Mouse (Mus musculus): ENCODE measurements at regions not wholly inside any gene's neighbourhood (a gene's known extent, or its start where the extent isn't known, plus 50 kb on each side); places are given as distances from the start of the nearest gene placed in this dataset.
"Not testable (repeated sequence)": the region's sequence is repeated elsewhere in the genome, so short reads cannot be mapped to it uniquely, and the experiment has no call there.

- DNase-seq (ENCODE audit: low read depth, low spot score), result no peak
Observed at GRCm38 (mm10) chr9:32940919-32941767, 305.1 kb downstream of the Ets1 start.

- DNase-seq (ENCODE audit: low read depth, low spot score), result no peak
Observed at GRCm38 (mm10) chr9:32941768-32942030, 305.7 kb downstream of the Ets1 start.

- no peak for DNase-seq (ENCODE audit: low read depth, low spot score)
Observed at GRCm38 (mm10) chr9:32947221-32947620, 311.2 kb downstream of the Ets1 start.

- DNase-seq (ENCODE audit: low read depth, low spot score), result no peak
Observed at GRCm38 (mm10) chr9:32949036-32949435, 313.0 kb downstream of the Ets1 start.

- DNase-seq (ENCODE audit: low read depth, low spot score), result no peak
Observed at GRCm38 (mm10) chr9:32958716-32959115, 322.7 kb downstream of the Ets1 start.

- not testable (repeated sequence) for DNase-seq (ENCODE audit: low read depth, low spot score)
Observed at GRCm38 (mm10) chr9:32959468-32959867, 323.4 kb downstream of the Ets1 start.

- DNase-seq (ENCODE audit: low read depth, low spot score), result no peak
Observed at GRCm38 (mm10) chr9:32962679-32963205, 326.7 kb downstream of the Ets1 start.

- no peak for DNase-seq (ENCODE audit: low read depth, low spot score)
Observed at GRCm38 (mm10) chr9:32968446-32968845, 332.4 kb downstream of the Ets1 start.

GRCm38 (mm10) chr9:32971421-32971820, 335.4 kb downstream of the Ets1 start:
- DNase-seq (ENCODE audit: low read depth, low spot score), result no peak

GRCm38 (mm10) chr9:32971926-32972325, 335.9 kb downstream of the Ets1 start:
- DNase-seq (ENCODE audit: low read depth, low spot score), result no peak

GRCm38 (mm10) chr9:32972431-32973052, 336.5 kb downstream of the Ets1 start:
- DNase-seq (ENCODE audit: low read depth, low spot score), result no peak

GRCm38 (mm10) chr9:32977732-32978131, 341.7 kb downstream of the Ets1 start:
- DNase-seq (ENCODE audit: low read depth, low spot score), result no peak

GRCm38 (mm10) chr9:32980846-32981245, 344.8 kb downstream of the Ets1 start:
- DNase-seq (ENCODE audit: low read depth, low spot score), result no peak

GRCm38 (mm10) chr9:32983182-32983581, 347.2 kb downstream of the Ets1 start:
- no peak for DNase-seq (ENCODE audit: low read depth, low spot score)

- no peak for DNase-seq (ENCODE audit: low read depth, low spot score)
Observed at GRCm38 (mm10) chr9:32986836-32987673, 351.0 kb downstream of the Ets1 start.

- DNase-seq (ENCODE audit: low read depth, low spot score), result no peak
Observed at GRCm38 (mm10) chr9:32989006-32989405, 353.0 kb downstream of the Ets1 start.

GRCm38 (mm10) chr9:32998323-32998722, 362.3 kb downstream of the Ets1 start:
- DNase-seq (ENCODE audit: low read depth, low spot score), result no peak

- no peak for DNase-seq (ENCODE audit: low read depth, low spot score)
Observed at GRCm38 (mm10) chr9:33000691-33001164, 364.7 kb downstream of the Ets1 start.

- DNase-seq (ENCODE audit: low read depth, low spot score), result no peak
Observed at GRCm38 (mm10) chr9:33001165-33001949, 365.3 kb downstream of the Ets1 start.

- no peak for DNase-seq (ENCODE audit: low read depth, low spot score)
Observed at GRCm38 (mm10) chr9:33003880-33004279, 367.9 kb downstream of the Ets1 start.

- peak; percentile 7 for DNase-seq (ENCODE audit: low read depth, low spot score)
Observed at GRCm38 (mm10) chr9:33004536-33004935, 368.5 kb downstream of the Ets1 start.

Data from ZHBTc4 (cell line).